Mouse (Mus musculus) forebrain, embryonic 13.5 days (tissue): ENCODE data around the gene Sprr2d. TPM values are rescaled to one million over a fixed set of nuclear protein-coding genes. Genes with fewer than 3 reads are reported as not detected.

ENCODE experiments used
- ATAC-seq: fragments of 200-750 bp; cut with Nextera tagmentation; 2 replicates; pipeline ENCODE4 v1.8.0; 2017
- H3K27ac ChIP-seq: fragments of 300-500 bp; sonication (generic); 2 replicates; pipeline ENCODE4 v1.5.1; 2015; ENCODE audit warnings: inconsistent platforms, mild to moderate bottlenecking, moderate library complexity
- H3K27me3 ChIP-seq: fragments of 300-500 bp; sonication (generic); 2 replicates; pipeline ENCODE4 v1.6.1; 2015; ENCODE audit warnings: mild to moderate bottlenecking, inconsistent platforms
- H3K36me3 ChIP-seq: fragments of 300-500 bp; sonication (generic); 2 replicates; pipeline ENCODE4 v1.6.1; 2015; ENCODE audit warnings: mild to moderate bottlenecking, inconsistent platforms; ENCODE audit not compliant: poor library complexity, severe bottlenecking
- H3K4me1 ChIP-seq: fragments of 300-500 bp; sonication (generic); 2 replicates; pipeline ENCODE4 v1.6.1; 2015; ENCODE audit warnings: inconsistent platforms
- H3K4me2 ChIP-seq: fragments of 300-500 bp; sonication (generic); 2 replicates; pipeline ENCODE4 v1.6.1; 2015; ENCODE audit warnings: inconsistent platforms, mild to moderate bottlenecking, moderate library complexity
- H3K4me3 ChIP-seq: fragments of 300-500 bp; sonication (generic); 2 replicates; pipeline ENCODE4 v1.5.1; 2015; ENCODE audit warnings: mild to moderate bottlenecking, inconsistent platforms
- H3K9ac ChIP-seq: fragments of 300-500 bp; sonication (generic); 2 replicates; pipeline ENCODE4 v1.6.1; 2015; ENCODE audit warnings: mild to moderate bottlenecking, inconsistent platforms
- H3K9me3 ChIP-seq: fragments of 300-500 bp; sonication (generic); replicated peaks from 2 replicates; pipeline ENCODE4 v1.6.1; 2016; ENCODE audit warnings: inconsistent platforms
- WGBS: fragments of 180-500 bp; shearing (Covaris S2); methylation state at CpG from one replicate; pipeline ENCODE4 v1.1.7; 2015; 5-methylcytosine and 5-hydroxymethylcytosine counted together
- polyA plus RNA-seq: library from polyadenylated mRNA; unstranded; fragments of >200 nt; fragmentation: Nextera tagmentation; extraction: Ambion mirVana; gene quantifications from 2 replicates; pipeline ENCODE4 v1.2.1, GENCODE M21; 2015

The Sprr2d gene
- polyA plus RNA-seq: not detected in 2 replicates

DNA sequence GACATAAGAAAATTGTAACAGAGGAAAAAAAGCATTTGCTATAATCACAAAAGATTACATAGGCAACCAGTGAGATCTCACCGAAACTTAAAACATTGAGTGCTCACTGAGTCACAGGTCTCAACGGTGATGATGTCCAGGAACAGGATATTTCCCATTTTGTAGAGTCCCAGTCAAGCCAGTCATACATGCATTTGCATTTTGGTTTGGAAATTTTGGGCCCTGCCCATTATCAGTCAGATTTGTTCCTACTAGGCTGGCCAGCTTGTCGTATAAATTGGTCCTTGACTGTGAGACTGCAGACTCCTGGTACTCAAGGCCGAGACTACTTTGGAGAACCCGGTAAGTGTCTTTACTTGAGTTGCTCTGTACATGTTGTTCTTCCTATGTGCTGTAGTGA lies at the start of gene Sprr2d:
Gene Sprr2d (plus strand): TSS at position 301 of the 400 bp plus-strand sequence.
- Histone ChIP-seq H3K27me3 (no peaks in the 10 kb centered on the region), H3K36me3 (no peaks in the 10 kb centered on the region), H3K4me3 (no peak within 1 kb of the TSS), H3K4me2 (no peak within 1 kb of the TSS), H3K4me1 (no peaks in the 10 kb centered on the region), H3K9me3 (no peaks in the 10 kb centered on the region), H3K27ac (no peak within 1 kb of the TSS), H3K9ac (no peak within 1 kb of the TSS)
- WGBS: 91% methylated on average over 5 of the region's 5 CpGs
- ATAC-seq: no peak

DNA sequence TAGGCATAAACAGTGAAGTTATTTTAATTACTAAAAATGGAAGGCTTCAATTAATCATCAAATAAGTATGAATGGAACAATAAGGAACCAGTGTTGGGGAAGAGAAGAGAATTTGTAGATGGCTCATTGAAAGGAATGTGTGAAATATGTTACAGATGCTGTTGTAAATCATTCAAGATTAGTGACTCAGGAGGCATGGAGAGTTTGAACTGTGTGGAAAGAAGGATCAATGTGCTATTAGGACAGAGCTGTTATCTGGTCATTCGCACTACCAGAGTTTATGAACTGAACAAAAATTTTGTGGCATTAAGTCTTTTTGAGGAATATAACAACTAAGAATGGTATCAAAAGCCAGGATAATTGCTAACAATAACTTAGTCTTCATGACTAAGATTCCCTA lies 31.5 kb upstream of the Sprr2d start:
- H3K27ac ChIP-seq: no peak overlapping the region
- no peak overlapping the region for H3K9ac ChIP-seq
- H3K36me3 ChIP-seq: no peaks in the 10 kb centered on the region
- no peak overlapping the region for H3K4me3 ChIP-seq
- H3K27me3 ChIP-seq: no peaks in the 10 kb centered on the region
- 93% methylated on average over 1 of the region's 1 CpGs for WGBS
- H3K9me3 ChIP-seq: no peaks in the 10 kb centered on the region
- H3K4me2 ChIP-seq: no peak overlapping the region
- no peak for ATAC-seq
- H3K4me1 ChIP-seq: no peaks in the 10 kb centered on the region

DNA sequence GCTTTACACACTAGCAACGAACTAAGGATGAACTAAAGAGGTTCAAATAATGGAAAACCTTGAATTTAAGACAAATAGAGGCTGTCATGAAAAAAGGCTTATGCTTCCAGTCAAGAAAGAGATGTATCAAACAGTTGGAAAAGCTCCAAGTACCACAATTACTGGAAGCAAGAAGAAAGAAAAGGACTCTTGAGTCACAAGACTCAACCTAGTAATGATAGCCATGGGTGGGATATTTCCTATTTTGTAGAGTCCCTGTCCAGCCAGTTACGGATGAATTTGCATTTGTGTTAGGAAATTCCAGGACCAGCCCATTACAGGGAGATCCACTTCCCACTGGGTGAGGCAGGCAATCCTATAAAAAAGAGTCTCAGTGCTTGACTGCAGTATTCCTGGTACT lies 22.6 kb upstream of the Sprr2d start, which contains the start of gene Sprr2b:
Gene Sprr2b (plus strand): TSS at position 301 of the 400 bp plus-strand sequence.
- H3K36me3 ChIP-seq: no peaks in the 10 kb centered on the region
- ATAC-seq: no peak
- no peak within 1 kb of the TSS for H3K27ac ChIP-seq
- no peaks in the 10 kb centered on the region for H3K4me1 ChIP-seq
- H3K4me3 ChIP-seq: no peak within 1 kb of the TSS
- no peak within 1 kb of the TSS for H3K4me2 ChIP-seq
- no peaks in the 10 kb centered on the region for H3K9me3 ChIP-seq
- H3K27me3 ChIP-seq: no peaks in the 10 kb centered on the region
- 66% methylated on average over 2 of the region's 2 CpGs for WGBS
- no peak within 1 kb of the TSS for H3K9ac ChIP-seq

DNA sequence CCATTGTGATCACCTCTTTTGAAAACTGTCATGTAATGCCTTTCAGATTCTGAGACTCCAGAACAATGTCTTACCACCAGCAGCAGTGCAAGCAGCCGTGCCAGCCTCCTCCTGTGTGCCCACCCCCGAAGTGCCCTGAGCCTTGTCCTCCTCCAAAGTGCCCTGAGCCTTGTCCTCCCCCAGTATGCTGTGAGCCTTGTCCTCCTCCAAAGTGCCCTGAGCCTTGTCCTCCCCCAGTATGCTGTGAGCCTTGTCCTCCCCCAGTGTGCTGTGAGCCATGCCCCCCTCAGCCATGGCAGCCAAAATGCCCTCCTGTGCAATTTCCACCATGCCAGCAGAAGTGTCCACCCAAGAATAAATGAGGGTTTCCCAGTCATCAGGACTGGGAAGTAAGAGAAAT lies 21.6 kb upstream of the Sprr2d start:
- no peak for ATAC-seq
- H3K4me1 ChIP-seq: no peaks in the 10 kb centered on the region
- H3K9ac ChIP-seq: no peak overlapping the region
- no peaks in the 10 kb centered on the region for H3K36me3 ChIP-seq
- no peak overlapping the region for H3K27ac ChIP-seq
- no peak overlapping the region for H3K4me2 ChIP-seq
- no peaks in the 10 kb centered on the region for H3K27me3 ChIP-seq
- WGBS: 50% methylated on average over 2 of the region's 2 CpGs
- H3K4me3 ChIP-seq: no peak overlapping the region
- H3K9me3 ChIP-seq: no peaks in the 10 kb centered on the region

DNA sequence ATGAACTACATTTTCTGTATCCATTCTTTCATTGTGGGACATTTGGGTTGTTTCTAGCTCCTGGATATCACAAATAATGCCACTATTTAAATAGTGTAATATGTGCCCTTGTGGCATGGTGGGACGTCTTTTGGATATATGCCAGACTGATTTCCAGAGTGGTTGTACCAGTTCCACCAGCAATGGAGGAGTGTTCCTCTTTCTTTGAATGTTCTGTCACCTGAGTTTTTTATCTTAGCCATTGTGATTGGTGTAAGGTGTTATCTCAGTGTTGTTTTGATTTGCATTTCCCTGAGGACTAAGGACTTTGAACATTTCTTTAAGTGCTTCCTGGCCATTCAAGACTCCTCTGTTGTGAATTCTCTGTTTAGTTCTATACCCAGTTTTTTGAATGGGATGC lies 2.7 kb upstream of the Sprr2d start:
- 79% methylated on average over 1 of the region's 1 CpGs for WGBS
- H3K36me3 ChIP-seq: no peaks in the 10 kb centered on the region
- no peak for ATAC-seq
- no peak overlapping the region for H3K27ac ChIP-seq
- H3K9ac ChIP-seq: no peak overlapping the region
- no peaks in the 10 kb centered on the region for H3K4me1 ChIP-seq
- H3K4me2 ChIP-seq: no peak overlapping the region
- H3K27me3 ChIP-seq: no peaks in the 10 kb centered on the region
- no peaks in the 10 kb centered on the region for H3K9me3 ChIP-seq
- no peak overlapping the region for H3K4me3 ChIP-seq

DNA sequence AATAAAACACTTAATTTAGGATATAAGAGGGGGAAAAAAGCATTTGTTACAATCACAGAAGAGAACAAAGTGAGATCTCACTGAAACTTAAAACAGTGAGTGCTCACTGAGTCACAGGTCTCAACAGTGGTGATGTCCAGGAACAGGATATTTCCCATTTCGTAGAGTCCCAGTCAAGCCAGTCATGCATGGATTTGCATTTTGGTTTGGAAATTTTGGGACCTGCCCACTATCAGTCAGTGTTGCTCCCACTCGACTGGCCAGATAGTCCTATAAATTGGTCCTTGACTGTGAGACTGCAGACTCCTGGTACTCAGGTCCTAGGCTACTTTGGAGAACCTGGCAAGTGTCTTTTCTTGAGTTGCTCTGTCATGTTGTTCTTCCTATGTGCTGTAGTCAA lies 12.9 kb downstream of the Sprr2d start, which contains the start of gene Sprr2e:
Gene Sprr2e (plus strand): TSS at position 301 of the 400 bp plus-strand sequence.
- H3K27me3 ChIP-seq: no peaks in the 10 kb centered on the region
- H3K9ac ChIP-seq: no peak within 1 kb of the TSS
- no peaks in the 10 kb centered on the region for H3K9me3 ChIP-seq
- no peak within 1 kb of the TSS for H3K4me2 ChIP-seq
- ATAC-seq: no peak
- H3K4me1 ChIP-seq: no peaks in the 10 kb centered on the region
- no peaks in the 10 kb centered on the region for H3K36me3 ChIP-seq
- H3K4me3 ChIP-seq: no peak within 1 kb of the TSS
- H3K27ac ChIP-seq: no peak within 1 kb of the TSS
- WGBS: 87% methylated on average over 2 of the region's 2 CpGs

DNA sequence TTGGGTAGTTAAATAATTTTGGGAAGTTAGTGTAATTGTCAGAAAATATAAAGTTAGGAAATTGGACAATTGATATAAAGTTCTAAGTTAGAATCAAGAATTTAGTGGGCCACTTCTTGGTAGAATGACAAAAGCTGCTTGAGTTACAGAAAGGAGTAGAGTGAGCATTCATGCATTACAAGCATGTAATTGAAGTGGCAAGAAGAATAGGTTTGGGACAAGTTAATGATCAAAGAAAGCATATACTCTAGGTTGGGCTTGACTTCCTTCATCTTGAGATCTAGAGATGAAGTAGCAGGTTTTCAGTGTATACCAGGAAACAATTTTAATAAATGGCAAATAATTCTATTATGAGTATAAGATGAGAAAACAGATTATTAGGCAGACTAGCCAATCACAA lies 22.7 kb downstream of the Sprr2d start:
- Histone ChIP-seq H3K9me3 (no peaks in the 10 kb centered on the region), H3K27me3 (no peaks in the 10 kb centered on the region), H3K36me3 (no peaks in the 10 kb centered on the region), H3K9ac (no peak overlapping the region), H3K4me1 (no peaks in the 10 kb centered on the region), H3K4me2 (no peak overlapping the region), H3K27ac (no peak overlapping the region), H3K4me3 (no peak overlapping the region)
- ATAC-seq: no peak

DNA sequence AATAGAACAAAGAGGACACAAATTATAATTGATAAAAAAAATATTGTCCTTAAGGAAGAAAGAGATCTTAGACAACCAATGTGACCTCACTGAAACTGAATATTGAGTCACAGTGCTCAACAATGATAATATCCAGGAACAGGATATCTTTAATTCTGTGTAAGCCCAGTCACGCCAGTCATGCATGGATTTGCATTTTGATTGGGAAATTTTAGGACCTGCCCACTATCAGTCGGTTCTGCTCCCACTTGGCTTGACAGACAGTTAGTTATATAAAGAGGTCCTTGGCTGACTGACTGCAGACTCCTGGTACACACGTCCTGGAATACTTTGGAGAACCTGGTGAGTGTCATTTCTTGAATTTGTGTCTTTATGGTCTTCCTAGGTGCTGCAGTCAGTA lies 25.9 kb downstream of the Sprr2d start, which contains the start of gene Sprr2f:
Gene Sprr2f (plus strand): TSS at position 301 of the 400 bp plus-strand sequence.
- no peaks in the 10 kb centered on the region for H3K4me1 ChIP-seq
- WGBS: 70% methylated on average over 3 of the region's 3 CpGs
- H3K9me3 ChIP-seq: no peaks in the 10 kb centered on the region
- H3K36me3 ChIP-seq: no peaks in the 10 kb centered on the region
- no peak within 1 kb of the TSS for H3K4me2 ChIP-seq
- H3K4me3 ChIP-seq: no peak within 1 kb of the TSS
- H3K27me3 ChIP-seq: no peaks in the 10 kb centered on the region
- H3K9ac ChIP-seq: no peak within 1 kb of the TSS
- H3K27ac ChIP-seq: no peak within 1 kb of the TSS
- no peak for ATAC-seq

DNA sequence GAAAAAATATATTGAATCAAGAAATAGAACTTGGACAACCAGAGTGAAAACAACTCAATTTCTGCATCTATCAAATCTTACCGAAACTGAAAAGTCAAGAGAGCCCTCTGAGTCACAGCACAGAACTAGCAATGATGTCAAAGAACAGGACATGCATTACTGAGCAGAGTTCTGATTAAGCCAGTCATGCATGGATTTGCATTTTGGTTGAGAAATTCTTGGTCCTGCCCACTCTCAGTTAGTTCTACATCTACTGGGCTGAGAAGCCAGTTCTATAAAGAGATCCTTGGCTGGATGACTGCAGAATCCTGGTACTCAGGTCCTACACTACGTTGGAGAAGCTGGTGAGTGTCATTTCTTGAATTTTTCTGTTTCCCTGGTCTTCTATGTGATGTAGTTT lies 34.7 kb downstream of the Sprr2d start:
- Histone ChIP-seq H3K4me2 (no peak overlapping the region), H3K27ac (no peak overlapping the region), H3K9me3 (no peaks in the 10 kb centered on the region), H3K9ac (no peak overlapping the region), H3K36me3 (no peaks in the 10 kb centered on the region), H3K4me3 (no peak overlapping the region), H3K27me3 (no peaks in the 10 kb centered on the region), H3K4me1 (no peaks in the 10 kb centered on the region)
- ATAC-seq: no peak
- 84% methylated on average over 2 of the region's 2 CpGs for WGBS

DNA sequence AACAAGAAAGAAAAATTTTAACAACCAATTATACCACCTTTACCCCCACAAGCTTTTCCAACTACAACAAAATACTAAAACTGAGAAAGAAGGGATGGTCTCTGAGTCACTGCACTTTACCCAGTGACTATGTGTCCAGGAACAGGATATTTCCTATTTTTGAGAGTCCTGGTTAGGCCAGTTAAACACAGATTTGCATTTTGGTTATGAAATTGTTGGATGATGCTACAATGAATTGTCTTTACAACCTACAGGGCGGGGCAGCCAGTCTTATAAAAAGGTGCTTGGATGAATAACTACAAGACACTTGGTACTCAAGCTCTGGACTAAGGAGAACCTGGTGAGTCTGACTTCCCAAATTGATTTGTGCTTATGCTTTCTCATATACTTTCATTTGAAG lies 46.4 kb downstream of the Sprr2d start, which contains the start of gene Sprr2h:
Gene Sprr2h (plus strand): TSS at position 301 of the 400 bp plus-strand sequence.
- H3K36me3 ChIP-seq: no peaks in the 10 kb centered on the region
- 82% methylated on average over 1 of the region's 1 CpGs for WGBS
- no peaks in the 10 kb centered on the region for H3K4me1 ChIP-seq
- H3K9ac ChIP-seq: no peak within 1 kb of the TSS
- H3K4me3 ChIP-seq: no peak within 1 kb of the TSS
- no peaks in the 10 kb centered on the region for H3K9me3 ChIP-seq
- no peak within 1 kb of the TSS for H3K4me2 ChIP-seq
- ATAC-seq: no peak
- H3K27ac ChIP-seq: no peak within 1 kb of the TSS
- H3K27me3 ChIP-seq: no peaks in the 10 kb centered on the region

Other genes with a start within 250 kb of the Sprr2d start
- not detected in 2 replicates for gene Prr9, start 215.2 kb upstream of the Sprr2d start, polyA plus RNA-seq
- not detected in 2 replicates for gene Lelp1, start 196.4 kb upstream of the Sprr2d start, polyA plus RNA-seq
- gene Sprr2a1, start 123.3 kb upstream of the Sprr2d start, polyA plus RNA-seq: not detected in 2 replicates
- gene Sprr2a2, start 123.2 kb upstream of the Sprr2d start, polyA plus RNA-seq: not detected in 2 replicates
- not detected in 2 replicates for gene Sprr2a3, start 53.7 kb upstream of the Sprr2d start, polyA plus RNA-seq
- not detected in 2 replicates for gene Sprr2b, start 22.5 kb upstream of the Sprr2d start, polyA plus RNA-seq
- not detected in 2 replicates for gene Sprr2e, start 13.0 kb downstream of the Sprr2d start, polyA plus RNA-seq
- not detected in 2 replicates for gene Sprr2f, start 26.0 kb downstream of the Sprr2d start, polyA plus RNA-seq
- not detected in 2 replicates for gene Sprr2h, start 46.5 kb downstream of the Sprr2d start, polyA plus RNA-seq
- gene Sprr2i, start 68.9 kb downstream of the Sprr2d start, polyA plus RNA-seq: not detected in 2 replicates
- not detected in 2 replicates for gene Sprr2j-ps, start 78.9 kb downstream of the Sprr2d start, polyA plus RNA-seq
- 10.3 and 12.2 TPM in 2 replicates for gene Gm9774, start 90.3 kb downstream of the Sprr2d start, polyA plus RNA-seq
- gene Sprr2k, start 93.4 kb downstream of the Sprr2d start, polyA plus RNA-seq: not detected in 2 replicates
- gene Sprr1b, start 99.6 kb downstream of the Sprr2d start, polyA plus RNA-seq: not detected in 2 replicates
- gene Sprr3, start 119.6 kb downstream of the Sprr2d start, polyA plus RNA-seq: not detected in 2 replicates
- gene Sprr1a, start 146.8 kb downstream of the Sprr2d start, polyA plus RNA-seq: not detected in 2 replicates
- gene Sprr4, start 161.4 kb downstream of the Sprr2d start, polyA plus RNA-seq: not detected in 2 replicates
- gene 2310046K23Rik, start 195.4 kb downstream of the Sprr2d start, polyA plus RNA-seq: not detected in 2 replicates
- gene Ivl, start 234.6 kb downstream of the Sprr2d start, polyA plus RNA-seq: not detected in 2 replicates
- not detected in 2 replicates for gene Smcp, start 249.9 kb downstream of the Sprr2d start, polyA plus RNA-seq